Mouse (Mus musculus) neutrophil, adult 59 days (primary cell): ENCODE data around the gene Fsd1. TPM values are rescaled to one million over a fixed set of nuclear protein-coding genes. Genes with fewer than 3 reads are reported as not detected.

Experiments used
- total RNA-seq, 2 experiments: library from RNA; stranded (reverse); gene quantifications; 1 replicate in 1 of 2; 2 replicates in 1 of 2; pipeline ENCODE4 v1.2.4; 2023

Gene Fsd1
- not detected for total RNA-seq

GRCm38 (mm10) chr17:55986030-55986961 lies at the start of gene Fsd1:
Gene Fsd1 (plus strand): TSS chr17:55986509.

GRCm38 (mm10) chr17:55949400-55949799 lies 36.9 kb upstream of the Fsd1 start, which contains the start of gene Zfp119b:
Gene Zfp119b (minus strand): TSS chr17:55949500.

GRCm38 (mm10) chr17:55952447-55953027 lies 33.8 kb upstream of the Fsd1 start, which contains the start of gene Ebi3:
Gene Ebi3 (plus strand): TSS chr17:55952640.

GRCm38 (mm10) chr17:55958918-55959728 lies 27.2 kb upstream of the Fsd1 start, which contains the start of gene Yju2:
Gene Yju2 (plus strand): TSS chr17:55959099.

GRCm38 (mm10) chr17:55969966-55970891 lies 16.1 kb upstream of the Fsd1 start, which contains the start of gene Shd:
Gene Shd (plus strand): TSS chr17:55970467.

GRCm38 (mm10) chr17:56005415-56006061 lies 19.2 kb downstream of the Fsd1 start, which contains the start of the genes Stap2 and Mpnd:
Gene Stap2 (minus strand): TSS chr17:56005584.
Gene Mpnd (plus strand): TSS chr17:56005711.

GRCm38 (mm10) chr17:56036176-56036900 lies 50.0 kb downstream of the Fsd1 start, which contains the start of gene Sh3gl1:
Gene Sh3gl1 (minus strand): TSS chr17:56036635.

GRCm38 (mm10) chr17:56040030-56040856 lies 53.9 kb downstream of the Fsd1 start, which contains the start of gene Chaf1a:
Gene Chaf1a (plus strand): TSS chr17:56040439.

Other genes with a start within 250 kb of the Fsd1 start
- 10 to 100 TPM; 13.5 to 18.9 TPM for gene Adgre4, start 236.5 kb upstream of the Fsd1 start, total RNA-seq
- 1 to 10 TPM; 3.1 to 5.9 TPM for gene Zfp119a, start 107.6 kb upstream of the Fsd1 start, total RNA-seq
- gene Zfp959, start 94.4 kb upstream of the Fsd1 start, total RNA-seq: 1 to 10 TPM; 6.5 to 6.9 TPM
- 1 to 10 TPM; 4.6 to 5.2 TPM for gene Zfp119b, start 37.0 kb upstream of the Fsd1 start, total RNA-seq
- 100 to 1,000 TPM; 124 to 153 TPM for gene Ebi3, start 33.9 kb upstream of the Fsd1 start, total RNA-seq
- gene Yju2, start 27.4 kb upstream of the Fsd1 start, total RNA-seq: 10 to 100 TPM; 24.1 to 24.2 TPM
- 1 to 10 TPM in 1 of 2 experiments, under 1 TPM in 1; 0.35 to 1.6 TPM for gene Shd, start 16.0 kb upstream of the Fsd1 start, total RNA-seq
- gene Stap2, start 19.1 kb downstream of the Fsd1 start, total RNA-seq: 1 to 10 TPM; 1.1 to 1.5 TPM
- gene Mpnd, start 19.2 kb downstream of the Fsd1 start, total RNA-seq: 10 to 100 TPM; 30.8 to 35.6 TPM
- gene Sh3gl1, start 50.1 kb downstream of the Fsd1 start, total RNA-seq: 10 to 100 TPM; 58.7 to 59.0 TPM
- 10 to 100 TPM; 16.7 to 19.3 TPM for gene Chaf1a, start 53.9 kb downstream of the Fsd1 start, total RNA-seq
- 10 to 100 TPM; 29.7 to 32.1 TPM for gene Ubxn6, start 88.5 kb downstream of the Fsd1 start, total RNA-seq
- gene Hdgfl2, start 93.1 kb downstream of the Fsd1 start, total RNA-seq: 10 to 100 TPM; 39.7 to 45.3 TPM
- under 1 TPM; 0.31 to 0.49 TPM for gene Plin4, start 123.3 kb downstream of the Fsd1 start, total RNA-seq
- 1 to 10 TPM; 1.2 to 1.3 TPM for gene Plin5, start 131.1 kb downstream of the Fsd1 start, total RNA-seq
- 100 to 1,000 TPM; 165 to 222 TPM for gene Lrg1, start 135.5 kb downstream of the Fsd1 start, total RNA-seq
- gene Sema6b, start 153.8 kb downstream of the Fsd1 start, total RNA-seq: 1 to 10 TPM; 4.3 TPM
- 1 to 10 TPM; 1.3 to 1.8 TPM for gene Tnfaip8l1, start 176.0 kb downstream of the Fsd1 start, total RNA-seq
- 10 to 100 TPM; 26.6 to 30.6 TPM for gene Mydgf, start 197.4 kb downstream of the Fsd1 start, total RNA-seq
- gene Dpp9, start 232.4 kb downstream of the Fsd1 start, total RNA-seq: 10 to 100 TPM; 33.0 to 38.7 TPM